ENCODE assay signal across 8 mouse cellular contexts in genomic region chr17:34295891-34296794, GRCm38 (mm10). TPM values are rescaled to one million over a fixed set of nuclear protein-coding genes. Genes with fewer than 3 reads are reported as not detected.
A peak's percentile ranks its signal among the peaks of the same experiment; 100 is the strongest.
DNase-seq lines count a peak whose midpoint lies in the region; ATAC-seq and TF ChIP-seq lines count a peak whose summit lies in the region.

No protein-coding gene starts in this region.

- peaks cover 13% of the 10 kb centered on the region for H3K4me1 ChIP-seq in bone marrow macrophage, adult 2 months (ENCODE audit: control insufficient read depth, insufficient read depth, low read length)
- H3K4me1 ChIP-seq in intestine, embryonic 14.5 days (replicated peaks; ENCODE audit: control insufficient read depth, insufficient read depth, low read length): no peaks in the 10 kb centered on the region
- H3K4me1 ChIP-seq in limb, embryonic 13.5 days: no peaks in the 10 kb centered on the region
- 0 out of 2 replicates have a peak, but pooled peaks cover 2% of the 10 kb centered on the region for H3K4me1 ChIP-seq in midbrain, embryonic 16.5 days (ENCODE audit: control insufficient read depth, insufficient read depth, low read length)

- H3K36me3 ChIP-seq in intestine, embryonic 14.5 days (ENCODE audit: control insufficient read depth, insufficient read depth, low read length): no peaks in the 10 kb centered on the region
- no peaks in the 10 kb centered on the region for H3K36me3 ChIP-seq in limb, embryonic 13.5 days
- no peaks in the 10 kb centered on the region for H3K36me3 ChIP-seq in midbrain, embryonic 16.5 days (ENCODE audit: control insufficient read depth, insufficient read depth, low read length)

- WGBS in intestine, embryonic 14.5 days: 23% methylated on average over 23 of the region's 23 CpGs
- 24% methylated on average over 23 of the region's 23 CpGs for WGBS in limb, embryonic 13.5 days
- 18% methylated on average over 23 of the region's 23 CpGs for WGBS in midbrain, embryonic 16.5 days

- ATAC-seq in intestine, embryonic 14.5 days (replicated peaks; ENCODE audit: low FRiP score, low TSS enrichment, low read depth): peak; percentile 67; the same call in 1 of the 2 replicates
- ATAC-seq in limb, embryonic 13.5 days (ENCODE audit: low FRiP score, low read depth): peak; percentile 81
- peak; percentile 90 for ATAC-seq in midbrain, embryonic 16.5 days

- H3K27me3 ChIP-seq in intestine, embryonic 14.5 days (replicated peaks; ENCODE audit: control insufficient read depth, insufficient read depth, low read length): no peaks in the 10 kb centered on the region
- peaks cover 3% of the 10 kb centered on the region; the same call in 1 of the 2 replicates for H3K27me3 ChIP-seq in limb, embryonic 13.5 days
- H3K27me3 ChIP-seq in midbrain, embryonic 16.5 days (ENCODE audit: control insufficient read depth, insufficient read depth, low read depth, low read length): no peaks in the 10 kb centered on the region

- peak overlapping the region; percentile 27 for H3K27ac ChIP-seq in bone marrow macrophage, adult 2 months (ENCODE audit: insufficient read depth, low read depth, low read length)
- H3K27ac ChIP-seq in intestine, embryonic 14.5 days (ENCODE audit: low read depth): no peak overlapping the region
- no peak overlapping the region for H3K27ac ChIP-seq in limb, embryonic 13.5 days
- H3K27ac ChIP-seq in midbrain, embryonic 16.5 days (ENCODE audit: low read length): peak overlapping the region; percentile 50

- H3K9ac ChIP-seq in intestine, embryonic 14.5 days (ENCODE audit: low read length): no peak overlapping the region
- no peak overlapping the region for H3K9ac ChIP-seq in limb, embryonic 13.5 days
- H3K9ac ChIP-seq in midbrain, embryonic 16.5 days (ENCODE audit: low read depth, low read length): peak overlapping the region; percentile 52

- no peak for TF ChIP-seq CTCF in bone marrow macrophage, adult 2 months (IDR thresholded peaks at IDR 0.05; ENCODE audit: low read depth, low read length)

- no peaks in the 10 kb centered on the region for H3K9me3 ChIP-seq in intestine, embryonic 14.5 days (ENCODE audit: control insufficient read depth, low read length)
- no peaks in the 10 kb centered on the region for H3K9me3 ChIP-seq in limb, embryonic 13.5 days
- no peaks in the 10 kb centered on the region for H3K9me3 ChIP-seq in midbrain, embryonic 16.5 days (replicated peaks; ENCODE audit: control insufficient read depth, low read length, poor library complexity, severe bottlenecking)

- DNase-seq in gastrocnemius, adult 18-20 months (ENCODE audit: low spot score): peak; percentile 62
- DNase-seq in gastrocnemius, adult 8-10 months (ENCODE audit: low spot score in 2 of 2): no peak
- DNase-seq in forelimb bud, embryonic 11.5 days (ENCODE audit: low read depth, low spot score): peak; percentile 76
- DNase-seq in intestine, embryonic 14.5 days (ENCODE audit: low spot score): peak; percentile 66
- DNase-seq in thymus, postnatal 14 days: peak; percentile 53

- peak overlapping the region; percentile 34 for H3K4me3 ChIP-seq in bone marrow macrophage, adult 2 months (ENCODE audit: insufficient read depth, low read length)
- H3K4me3 ChIP-seq in intestine, embryonic 14.5 days (ENCODE audit: low read depth, low read length): peak overlapping the region; percentile 33
- H3K4me3 ChIP-seq in limb, embryonic 13.5 days: peak overlapping the region; percentile 34
- H3K4me3 ChIP-seq in midbrain, embryonic 16.5 days (ENCODE audit: low read depth, low read length): peak overlapping the region; percentile 41

- no peak for TF ChIP-seq POLR2A in bone marrow macrophage, adult 2 months (IDR thresholded peaks at IDR 0.05; ENCODE audit: borderline replicate concordance, low read depth, low read length)

- peak overlapping the region; percentile 61 for H3K4me2 ChIP-seq in intestine, embryonic 14.5 days (ENCODE audit: low read length)
- H3K4me2 ChIP-seq in limb, embryonic 13.5 days (replicated peaks): peak overlapping the region; percentile 56
- peak overlapping the region; percentile 44 for H3K4me2 ChIP-seq in midbrain, embryonic 16.5 days (ENCODE audit: low read length)

RNA-seq across cellular contexts. Expression of gene H2-Aa, which starts 8.5 kb away (rescaled TPM):
- 1 to 10 TPM; 3.7 to 5.9 TPM for total RNA-seq in gastrocnemius, adult 18-20 months (2021)
- 1 to 10 TPM; 3.1 to 4.1 (median 3.5) TPM for total RNA-seq in gastrocnemius, adult 8-10 months (2022)
- 2,467 and 2,568 TPM in 2 replicates for polyA plus RNA-seq in bone marrow macrophage, adult 2 months (2012; ENCODE audit: insufficient read depth, insufficient read length, missing spikeins)
- 4.7 and 5.8 TPM in 2 replicates for polyA plus RNA-seq in intestine, embryonic 14.5 days (2014; fragmentation: Nextera tagmentation; extraction: Ambion mirVana)
- polyA plus RNA-seq in limb, embryonic 13.5 days (2015; fragmentation: Nextera tagmentation; extraction: Ambion mirVana): 2.2 and 2.6 TPM in 2 replicates
- polyA plus RNA-seq in midbrain, embryonic 16.5 days (2015; fragmentation: Nextera tagmentation; extraction: Ambion mirVana): 0.44 TPM in 1 of 2 replicates, not detected in the other

RNA-seq across cellular contexts. Expression of gene H2-Eb1, which starts 9.5 kb away (rescaled TPM):
- total RNA-seq in gastrocnemius, adult 18-20 months (2021): 1 to 10 TPM; 3.9 to 5.6 TPM
- total RNA-seq in gastrocnemius, adult 8-10 months (2022): 1 to 10 TPM; 2.6 to 6.3 (median 3.7) TPM
- 1,267 and 1,387 TPM in 2 replicates for polyA plus RNA-seq in bone marrow macrophage, adult 2 months (2012; ENCODE audit: insufficient read depth, insufficient read length, missing spikeins)
- 4.1 and 4.3 TPM in 2 replicates for polyA plus RNA-seq in intestine, embryonic 14.5 days (2014; fragmentation: Nextera tagmentation; extraction: Ambion mirVana)
- 2.6 and 2.9 TPM in 2 replicates for polyA plus RNA-seq in limb, embryonic 13.5 days (2015; fragmentation: Nextera tagmentation; extraction: Ambion mirVana)
- polyA plus RNA-seq in midbrain, embryonic 16.5 days (2015; fragmentation: Nextera tagmentation; extraction: Ambion mirVana): 1.9 and 2.8 TPM in 2 replicates

RNA-seq across cellular contexts. Expression of gene H2-Eb2, which starts 29.3 kb away (rescaled TPM):
- total RNA-seq in gastrocnemius, adult 18-20 months (2021): not detected
- total RNA-seq in gastrocnemius, adult 8-10 months (2022): not detected
- 0.31 TPM in 1 of 2 replicates, not detected in the other for polyA plus RNA-seq in bone marrow macrophage, adult 2 months (2012; ENCODE audit: insufficient read depth, insufficient read length, missing spikeins)
- polyA plus RNA-seq in intestine, embryonic 14.5 days (2014; fragmentation: Nextera tagmentation; extraction: Ambion mirVana): not detected in 2 replicates
- polyA plus RNA-seq in limb, embryonic 13.5 days (2015; fragmentation: Nextera tagmentation; extraction: Ambion mirVana): not detected in 2 replicates
- polyA plus RNA-seq in midbrain, embryonic 16.5 days (2015; fragmentation: Nextera tagmentation; extraction: Ambion mirVana): 0.09 and 0.29 TPM in 2 replicates

RNA-seq across cellular contexts. Expression of gene H2-Ab1, which starts 38.7 kb away (rescaled TPM):
- 1 to 10 TPM; 3.0 to 4.8 TPM for total RNA-seq in gastrocnemius, adult 18-20 months (2021)
- total RNA-seq in gastrocnemius, adult 8-10 months (2022): 1 to 10 TPM; 2.3 to 4.7 (median 3.9) TPM
- polyA plus RNA-seq in bone marrow macrophage, adult 2 months (2012; ENCODE audit: insufficient read depth, insufficient read length, missing spikeins): 1,609 and 1,701 TPM in 2 replicates
- polyA plus RNA-seq in intestine, embryonic 14.5 days (2014; fragmentation: Nextera tagmentation; extraction: Ambion mirVana): 12.2 and 12.9 TPM in 2 replicates
- 2.9 and 4.2 TPM in 2 replicates for polyA plus RNA-seq in limb, embryonic 13.5 days (2015; fragmentation: Nextera tagmentation; extraction: Ambion mirVana)
- 1.1 TPM in 2 replicates for polyA plus RNA-seq in midbrain, embryonic 16.5 days (2015; fragmentation: Nextera tagmentation; extraction: Ambion mirVana)

RNA-seq across cellular contexts. Expression of gene H2-Ob, which starts 57.4 kb away (rescaled TPM):
- under 1 TPM; 0.14 to 0.33 TPM for total RNA-seq in gastrocnemius, adult 18-20 months (2021)
- total RNA-seq in gastrocnemius, adult 8-10 months (2022): under 1 TPM in 1 of 4 experiments, not detected in 3; 0.10 TPM
- polyA plus RNA-seq in bone marrow macrophage, adult 2 months (2012; ENCODE audit: insufficient read depth, insufficient read length, missing spikeins): 1.9 and 2.0 TPM in 2 replicates
- 0.11 TPM in 1 of 2 replicates, not detected in the other for polyA plus RNA-seq in intestine, embryonic 14.5 days (2014; fragmentation: Nextera tagmentation; extraction: Ambion mirVana)
- polyA plus RNA-seq in limb, embryonic 13.5 days (2015; fragmentation: Nextera tagmentation; extraction: Ambion mirVana): not detected in 2 replicates
- polyA plus RNA-seq in midbrain, embryonic 16.5 days (2015; fragmentation: Nextera tagmentation; extraction: Ambion mirVana): 0.40 TPM in 1 of 2 replicates, not detected in the other

Comparison
In these comparisons a context has a peak if more than half of its experiments do, and no peak if none do; other contexts are left out.
1. DNase-seq: peak in gastrocnemius, adult 18-20 months (single experiment), forelimb bud, embryonic 11.5 days (single experiment), intestine, embryonic 14.5 days (single experiment) and thymus, postnatal 14 days (single experiment); none in gastrocnemius, adult 8-10 months (0 of 2).
2. H3K27ac ChIP-seq: peak in bone marrow macrophage, adult 2 months (single experiment) and midbrain, embryonic 16.5 days (single experiment); none in intestine, embryonic 14.5 days (single experiment) and limb, embryonic 13.5 days (single experiment).
3. RNA of gene H2-Aa, which starts 8.5 kb away (polyA plus RNA-seq): 2,467 to 2,568 TPM in bone marrow macrophage, adult 2 months; 4.7 to 5.8 TPM in intestine, embryonic 14.5 days, 2.2 to 2.6 TPM in limb, embryonic 13.5 days and 0.44 TPM in midbrain, embryonic 16.5 days; every median in the first group is over 100 times any median in the second.
4. RNA of gene H2-Eb1, which starts 9.5 kb away (polyA plus RNA-seq): 1,267 to 1,387 TPM in bone marrow macrophage, adult 2 months; 4.1 to 4.3 TPM in intestine, embryonic 14.5 days, 2.6 to 2.9 TPM in limb, embryonic 13.5 days and 1.9 to 2.8 TPM in midbrain, embryonic 16.5 days; every median in the first group is over 100 times any median in the second.
5. Peak in every context shown above with its lines, with median percentiles within 50 percentile points of each other: H3K4me3 ChIP-seq, ATAC-seq and H3K4me2 ChIP-seq.